Mouse (Mus musculus) kidney, adult 10 weeks (tissue): ENCODE measurements around the gene Ptpn6. TPM values are rescaled to one million over a fixed set of nuclear protein-coding genes. Genes with fewer than 3 reads are reported as not detected.

Experiments used
- polyA plus RNA-seq: library from polyadenylated mRNA; stranded (reverse); fragments of 350-450 nt; fragmentation: Illumina TruSeq; extraction: RNeasy Lipid Tissue Mini Kit (QIAGEN cat#74804); gene quantifications from one replicate; pipeline ENCODE4 v1.2.3, GENCODE M21; 2014; ENCODE audit warnings: low read depth, low replicate concordance

Gene Ptpn6
- 1.1 TPM for polyA plus RNA-seq

DNA sequence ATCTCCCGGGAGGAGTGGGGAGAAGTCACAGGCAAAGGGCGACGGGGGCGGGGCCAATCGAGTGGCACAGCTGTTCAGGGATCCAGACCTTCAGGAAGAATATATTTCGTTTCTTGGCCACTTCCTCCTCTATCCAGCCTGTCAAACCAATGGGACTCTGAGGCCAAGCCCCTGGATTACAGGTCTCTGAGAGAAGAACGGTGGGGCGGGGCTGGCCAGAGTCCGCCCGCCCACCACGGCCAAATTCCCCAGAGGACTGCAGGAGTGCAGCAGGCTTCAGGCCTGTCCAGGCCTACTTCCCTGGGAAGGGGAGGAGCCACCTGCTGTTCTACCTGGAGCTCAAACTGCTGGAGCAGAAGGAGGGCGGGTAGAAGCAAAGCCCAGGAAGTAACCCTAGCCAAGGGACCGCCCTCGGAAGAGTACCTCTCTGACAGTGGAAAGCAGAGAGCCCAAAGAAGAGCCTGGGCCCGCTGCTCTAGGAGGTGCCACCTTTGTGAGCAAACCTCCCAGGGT, at the start of gene Ptpn6:
Gene Ptpn6, minus strand, starts transcription at position 204 of the 513 bp plus-strand sequence.

DNA sequence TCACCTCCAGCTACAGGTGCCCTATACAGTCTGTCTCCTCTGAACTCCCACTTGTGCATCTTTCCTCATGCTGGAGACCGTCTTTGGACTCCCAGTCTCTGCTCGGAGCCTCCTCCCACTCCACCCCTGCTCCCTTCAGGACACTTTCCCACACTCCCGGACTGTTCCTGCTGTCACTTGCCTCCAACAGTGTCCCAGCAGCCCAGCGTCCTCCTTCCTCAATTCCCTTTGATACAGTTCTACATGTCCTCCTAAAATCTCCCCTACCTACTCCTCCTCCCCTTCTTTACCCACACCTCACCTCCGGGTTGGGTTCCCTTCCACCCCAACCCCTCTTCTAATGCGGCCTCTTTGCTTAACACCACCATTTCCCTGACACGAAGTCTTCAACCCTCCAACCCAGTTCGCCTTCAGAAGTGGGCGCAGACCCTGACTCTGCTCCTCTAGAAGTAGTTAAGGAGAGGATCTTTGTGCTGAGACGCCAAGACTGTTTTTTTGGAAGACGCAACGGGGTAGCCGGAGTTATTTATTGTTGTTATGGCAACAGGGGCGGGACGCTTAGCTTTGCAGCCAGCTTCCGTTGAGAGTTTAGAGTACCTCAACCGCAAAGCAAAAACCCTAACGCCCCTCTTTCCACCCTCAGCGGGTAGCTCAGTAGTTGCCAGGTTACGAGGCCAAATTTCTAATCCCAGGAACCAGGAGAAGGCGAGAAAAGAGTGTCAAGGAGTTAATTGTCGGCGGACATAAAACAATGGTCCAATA, 40.9 kb upstream of the Ptpn6 start, which contains the start of gene Lrrc23:
Gene Lrrc23, minus strand, starts transcription at position 506 of the 762 bp plus-strand sequence.

DNA sequence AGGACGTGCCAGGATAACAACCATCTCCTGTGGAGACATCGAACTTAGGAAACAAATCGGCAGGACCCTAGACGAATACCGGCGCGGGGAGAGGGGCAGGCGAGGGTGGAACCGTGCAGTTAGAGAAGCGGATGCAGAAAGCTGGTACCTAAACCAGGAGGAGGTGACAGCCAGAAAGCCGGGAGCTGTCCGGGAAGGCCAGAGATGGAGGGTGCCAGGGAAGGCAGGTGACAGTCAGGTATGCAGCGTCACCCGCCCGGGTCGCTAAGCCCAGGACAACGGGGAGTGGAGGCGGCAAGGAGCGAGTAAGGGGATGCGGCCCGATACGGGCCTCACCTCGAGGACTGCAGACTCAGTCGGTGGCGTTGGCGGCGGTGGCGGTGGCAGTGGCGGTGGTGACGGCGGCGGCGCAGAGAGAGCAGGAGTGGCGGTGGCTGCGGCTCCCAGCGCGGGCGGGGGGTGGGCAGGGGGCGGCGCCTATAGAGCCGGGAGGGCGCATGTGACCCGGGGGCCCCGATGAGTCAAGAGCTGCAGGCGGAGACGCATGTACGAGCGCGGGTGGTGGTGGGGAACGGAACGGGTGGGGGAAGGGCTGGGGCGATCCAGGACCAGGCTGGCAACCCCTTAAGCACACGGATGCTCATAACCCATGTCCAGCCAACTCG, 30.7 kb upstream of the Ptpn6 start, which contains the start of gene Eno2:
Gene Eno2, minus strand, starts transcription at position 573 of the 665 bp plus-strand sequence.

DNA sequence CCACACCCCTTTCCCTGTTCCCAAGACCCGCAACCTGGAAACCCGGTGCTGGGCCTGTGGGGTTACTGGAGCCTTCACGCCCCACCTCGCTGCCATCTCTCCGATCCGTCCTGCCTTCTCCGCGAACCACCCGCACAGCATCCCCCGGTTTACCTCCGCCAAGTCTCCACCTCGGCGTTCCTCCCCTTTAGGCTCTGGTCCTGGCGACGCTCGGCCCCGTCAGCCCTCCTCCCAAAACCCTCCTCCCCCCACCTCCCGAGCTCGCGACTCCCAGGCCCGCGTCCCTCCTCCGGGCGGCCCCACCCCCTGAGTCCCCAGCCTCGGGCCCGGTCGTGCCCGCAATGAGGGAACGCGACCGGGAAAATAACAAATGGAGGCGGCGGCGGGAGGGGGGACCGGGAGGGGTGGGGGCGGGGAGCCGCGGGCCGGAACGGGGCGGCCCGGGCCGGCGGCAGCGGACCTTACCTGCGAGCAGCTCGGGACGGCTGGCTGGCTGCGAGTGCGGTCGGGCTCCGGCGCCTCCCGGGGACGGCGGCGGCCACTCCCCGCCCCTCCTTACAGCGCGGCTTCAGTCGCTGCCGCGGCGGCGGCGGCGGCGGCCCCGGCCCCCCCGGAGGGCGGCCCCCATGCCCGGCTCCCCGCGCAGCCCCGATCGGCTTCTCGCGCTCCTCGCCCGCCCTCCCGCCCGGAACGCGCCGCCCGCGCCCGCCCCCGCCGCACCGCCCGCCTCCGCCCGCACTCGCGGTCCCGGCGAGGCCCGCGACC, 17.5 kb upstream of the Ptpn6 start, which contains the start of the genes Gm45234 and Atn1:
Gene Gm45234, minus strand, starts transcription at position 191 of the 765 bp plus-strand sequence.
Gene Atn1, minus strand, starts transcription at position 694 of the 765 bp plus-strand sequence.

DNA sequence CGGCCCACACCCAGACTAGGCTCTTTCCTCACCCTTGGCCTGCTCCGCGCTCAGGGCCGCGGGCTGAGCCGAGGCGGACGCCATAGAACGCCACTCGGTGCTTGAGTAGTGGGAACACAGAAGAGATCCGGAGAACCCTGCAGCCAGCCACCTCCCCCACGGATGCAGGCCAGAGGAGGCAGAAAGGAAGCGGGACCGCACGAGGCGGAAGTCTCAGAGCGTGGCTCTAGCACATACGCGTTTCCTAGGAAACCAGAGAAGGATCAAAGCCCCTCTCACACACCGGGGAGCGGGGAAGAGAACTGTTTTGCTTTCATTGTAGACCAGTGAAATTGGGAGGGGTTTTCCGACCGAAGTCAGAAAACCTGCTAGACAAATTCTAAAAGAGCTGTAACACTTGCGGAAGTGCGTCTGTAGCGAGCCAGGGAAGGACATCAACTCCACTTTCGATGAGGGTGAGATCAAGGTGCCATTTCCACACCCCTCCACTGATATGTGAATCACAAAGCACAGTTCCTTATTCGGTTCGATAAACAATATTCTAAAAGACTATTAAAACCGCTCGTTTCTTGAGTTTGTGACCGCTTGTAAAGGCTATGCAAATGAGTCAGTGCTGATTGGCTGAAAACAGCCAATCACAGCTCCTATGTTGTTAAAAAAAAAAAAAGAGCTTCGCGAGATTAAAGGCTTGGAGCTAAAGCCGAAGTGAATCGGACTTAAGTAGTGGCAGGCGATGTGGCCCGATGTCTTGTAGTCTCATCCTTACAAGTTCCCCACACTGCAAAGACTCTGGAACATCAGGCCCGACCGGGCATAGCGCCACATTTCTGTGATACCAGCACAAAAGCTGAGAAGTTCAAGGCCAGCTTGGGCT, 2.6 kb upstream of the Ptpn6 start, which contains the start of gene Grcc10:
Gene Grcc10, minus strand, starts transcription at position 487 of the 874 bp plus-strand sequence.

DNA sequence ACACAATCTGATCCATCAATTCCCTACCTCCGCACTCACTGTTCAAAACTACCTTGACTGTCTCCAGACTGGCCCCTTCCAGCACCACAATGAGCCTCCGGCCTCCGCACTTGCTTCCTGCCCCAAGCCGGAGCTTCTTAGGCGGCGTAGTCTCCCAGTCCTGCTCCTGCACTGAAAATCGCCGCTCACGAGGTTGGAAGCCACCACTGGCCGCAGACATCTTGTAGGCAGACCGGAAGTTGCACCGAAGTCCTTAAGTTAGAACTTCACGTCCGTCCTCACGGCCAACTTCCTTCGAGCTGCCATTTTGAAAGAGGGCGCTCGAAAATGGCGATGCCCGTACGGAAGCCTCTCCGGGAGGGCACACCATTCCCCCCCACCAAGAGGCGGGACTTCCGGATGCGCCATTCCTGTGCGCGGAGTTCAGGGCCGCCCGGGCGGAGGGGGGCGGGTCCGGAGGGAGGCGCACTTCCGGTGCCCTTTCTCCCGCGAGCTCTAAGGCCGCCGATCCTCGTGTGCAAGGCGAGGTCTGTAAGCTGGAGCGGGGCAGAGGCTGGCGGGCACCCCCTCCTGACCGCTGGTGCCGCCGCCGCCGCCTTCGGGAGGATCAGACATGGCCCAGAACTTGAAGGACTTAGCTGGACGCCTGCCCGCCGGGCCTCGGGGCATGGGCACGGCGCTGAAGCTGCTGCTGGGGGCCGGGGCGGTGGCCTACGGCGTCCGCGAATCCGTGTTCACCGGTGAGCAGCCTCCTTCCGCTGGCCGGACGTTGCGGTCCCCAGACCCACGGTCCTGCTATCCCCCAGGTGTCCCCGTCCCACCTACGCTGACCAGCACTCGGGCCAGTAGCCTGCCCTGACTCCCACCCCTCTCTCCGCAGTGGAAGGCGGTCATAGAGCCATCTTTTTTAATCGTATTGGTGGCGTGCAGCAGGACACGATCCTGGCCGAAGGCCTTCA, 26.4 kb downstream of the Ptpn6 start, which contains the start of the genes Emg1 and Phb2:
Gene Emg1, minus strand, starts transcription at position 355 of the 959 bp plus-strand sequence.
Gene Phb2, plus strand, starts transcription at position 513 of the 959 bp plus-strand sequence.

Other genes with a start within 250 kb of the Ptpn6 start
- 5.5 TPM for gene C1rl, start 245.6 kb downstream of the Ptpn6 start, polyA plus RNA-seq
- 6.9 TPM for gene C1ra, start 226.3 kb downstream of the Ptpn6 start, polyA plus RNA-seq
- 38.4 TPM for gene C1s1, start 196.4 kb downstream of the Ptpn6 start, polyA plus RNA-seq
- not detected for gene C1rb, start 168.4 kb downstream of the Ptpn6 start, polyA plus RNA-seq
- gene C1s2, start 102.6 kb downstream of the Ptpn6 start, polyA plus RNA-seq = 0.20 TPM
- gene Lpcat3, start 75.7 kb downstream of the Ptpn6 start, polyA plus RNA-seq = 51.6 TPM
- 19.5 TPM for gene Emg1, start 26.5 kb downstream of the Ptpn6 start, polyA plus RNA-seq
- 27.3 TPM for gene Phb2, start 26.4 kb downstream of the Ptpn6 start, polyA plus RNA-seq
- 2.9 TPM for gene Grcc10, start 2.7 kb upstream of the Ptpn6 start, polyA plus RNA-seq
- gene Gm45234, start 17.3 kb upstream of the Ptpn6 start, polyA plus RNA-seq = not detected
- gene Atn1, start 17.8 kb upstream of the Ptpn6 start, polyA plus RNA-seq = 1.1 TPM
- gene Eno2, start 31.0 kb upstream of the Ptpn6 start, polyA plus RNA-seq = not detected
- not detected for gene Lrrc23, start 41.0 kb upstream of the Ptpn6 start, polyA plus RNA-seq
- 0.36 TPM for gene Spsb2, start 69.9 kb upstream of the Ptpn6 start, polyA plus RNA-seq
- gene Tpi1, start 75.6 kb upstream of the Ptpn6 start, polyA plus RNA-seq = 40.9 TPM
- 17.3 TPM for gene Usp5, start 90.8 kb upstream of the Ptpn6 start, polyA plus RNA-seq
- gene Cdca3, start 90.8 kb upstream of the Ptpn6 start, polyA plus RNA-seq = 0.69 TPM
- gene Gnb3, start 101.6 kb upstream of the Ptpn6 start, polyA plus RNA-seq = not detected
- gene P3h3, start 119.0 kb upstream of the Ptpn6 start, polyA plus RNA-seq = not detected
- gene Gpr162, start 125.3 kb upstream of the Ptpn6 start, polyA plus RNA-seq = not detected
- gene Cd4, start 149.5 kb upstream of the Ptpn6 start, polyA plus RNA-seq = 0.36 TPM
- not detected for gene Lag3, start 173.0 kb upstream of the Ptpn6 start, polyA plus RNA-seq
- gene Ptms, start 181.4 kb upstream of the Ptpn6 start, polyA plus RNA-seq = 287 TPM
- gene Mlf2, start 192.7 kb upstream of the Ptpn6 start, polyA plus RNA-seq = 11.8 TPM
- gene Cops7a, start 226.8 kb upstream of the Ptpn6 start, polyA plus RNA-seq = 21.7 TPM